Mouse (Mus musculus): ENCODE measurements at regions not wholly inside any gene's neighbourhood (a gene's known extent, or its start where the extent isn't known, plus 50 kb on each side); places are given as distances from the start of the nearest gene placed in this dataset.

DNA sequence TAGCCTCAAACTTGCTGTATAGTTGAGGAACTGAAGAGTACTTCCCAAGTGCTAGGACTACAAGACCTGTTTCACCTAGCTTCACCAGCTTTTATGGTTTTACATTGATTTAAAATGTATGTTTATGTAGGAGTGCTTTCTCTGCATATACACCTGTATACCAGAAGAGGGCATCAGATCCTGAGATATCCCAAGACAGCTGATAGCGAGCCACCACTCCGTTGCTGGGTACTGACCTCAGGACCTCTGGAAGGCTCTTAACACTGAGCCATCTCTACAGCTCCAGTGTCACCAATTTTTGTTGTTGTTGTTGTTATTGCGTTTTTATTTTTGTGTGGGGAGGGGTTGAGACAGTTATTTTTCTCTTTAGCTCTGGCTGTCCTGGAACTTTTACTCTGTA, 55.9 kb upstream of the Ddx3x start:
- DNase-seq = peak; percentile 24 to 37

DNA sequence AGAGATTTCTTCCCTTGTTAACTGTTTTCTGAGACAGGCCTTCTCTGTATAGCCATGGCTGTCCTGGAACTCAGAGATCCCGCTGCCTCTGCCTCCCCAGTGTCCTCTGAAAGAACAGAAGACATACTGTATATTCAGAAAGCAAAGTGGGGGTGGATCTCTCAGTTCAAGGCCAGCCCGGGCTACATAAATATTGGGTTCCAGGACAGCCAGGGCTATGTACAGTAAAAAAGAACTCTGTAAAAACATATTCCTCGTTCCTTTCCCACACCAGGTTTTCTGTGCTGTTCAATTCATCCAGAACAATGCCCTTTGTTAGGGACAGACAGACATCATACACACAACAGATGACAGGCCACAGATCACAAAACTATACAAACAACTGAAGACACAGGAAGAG, 54.3 kb upstream of the Ddx3x start:
- DNase-seq = no peak

DNA sequence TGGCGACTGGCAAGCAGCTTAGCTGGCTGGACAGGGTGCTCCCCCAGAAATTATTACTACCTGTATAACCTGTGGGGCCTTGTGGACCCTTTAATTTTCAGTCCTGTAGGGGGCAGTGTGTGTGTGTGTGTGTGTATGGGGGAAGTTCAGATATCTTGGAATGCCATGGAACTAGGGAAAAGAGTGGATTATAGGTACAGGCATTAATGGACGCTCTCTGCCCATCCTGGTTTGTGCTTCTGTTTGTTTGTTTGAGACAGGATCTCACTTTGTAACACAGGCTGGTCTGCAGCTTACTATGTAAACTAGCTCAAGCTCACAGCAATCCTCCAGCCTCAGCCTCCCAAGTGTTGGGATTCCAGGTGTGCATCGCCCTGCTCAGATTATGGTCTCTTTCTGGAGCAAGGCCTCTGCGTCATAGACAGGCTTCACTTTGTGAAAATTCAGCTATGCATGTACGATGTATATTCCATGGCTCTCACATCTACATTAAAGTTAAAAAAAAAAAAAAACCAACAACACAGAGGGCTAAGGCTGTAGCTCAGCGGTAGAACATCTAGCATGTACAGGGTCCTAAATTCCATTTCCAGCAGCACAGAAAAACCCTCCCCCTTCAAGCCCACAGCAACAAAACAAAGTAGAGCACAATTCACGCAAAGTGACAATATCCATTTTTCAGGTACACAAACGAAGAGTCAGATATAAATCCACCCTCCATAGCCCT, 50.7 kb upstream of the Ddx3x start:
- DNase-seq = peak in 1 of 2 experiments; percentile 55

DNA sequence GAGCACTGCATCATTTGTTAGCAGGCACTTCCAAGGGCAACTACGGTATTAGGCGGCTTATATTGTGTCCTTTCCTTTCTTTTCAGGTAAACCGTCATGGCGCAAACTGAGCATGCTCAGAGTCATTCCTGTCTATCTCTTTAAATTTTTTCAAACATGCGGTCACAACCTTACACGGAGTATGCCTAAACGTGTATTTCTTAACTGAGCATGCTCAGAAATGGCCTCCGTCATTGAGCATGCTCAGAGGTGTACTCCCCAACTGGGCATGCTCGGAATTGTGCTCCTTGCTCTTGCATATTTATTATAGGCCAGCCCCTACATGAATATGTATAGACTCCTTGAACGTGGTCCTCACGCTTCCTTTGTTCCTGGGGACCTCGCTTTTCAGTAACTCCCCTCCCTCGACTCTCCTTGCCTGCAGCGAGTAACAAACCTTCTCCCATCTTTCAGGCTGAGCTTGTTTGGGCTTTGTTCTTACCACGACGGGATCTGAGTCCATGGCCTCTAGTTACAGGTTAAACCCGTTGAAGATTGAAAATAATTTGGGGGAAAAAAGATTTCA, 50.1 kb upstream of the Ddx3x start:
- DNase-seq = peak; percentile 76 to 78
